Mouse (Mus musculus) v-Abl transformed pro-B cells (cell line): Measurements from ENCODE around the gene Dbi.

ENCODE experiments used
- in situ Hi-C, 2 experiments: fragments of 400-800 bp; cut with MboI; formaldehyde crosslinking; loops; one replicate each; pipeline ENCODE4 v1.15.1; 2025; ENCODE audit not compliant: unreplicated experiment in 2 of 2

Dbi gene

GRCm38 (mm10) chr1:120124839-120125238 lies 4.0 kb upstream of the Dbi start:
- in situ Hi-C loops = loop anchor here in 1 of 2 experiments (25.0 kb wide), 1 partner anchor 1038 kb away; no protein-coding TSS in a partner anchor

GRCm38 (mm10) chr1:120122634-120123383 lies 1.9 kb upstream of the Dbi start:
- in situ Hi-C loops = no loop called here

GRCm38 (mm10) chr1:120121930-120122530 lies 1.2 kb upstream of the Dbi start:
- in situ Hi-C loops = no loop called here

GRCm38 (mm10) chr1:120120141-120120968 lies 523 bp downstream of the Dbi start:
- in situ Hi-C loops = no loop called here

GRCm38 (mm10) chr1:120119389-120119788 lies 1.5 kb downstream of the Dbi start:
- in situ Hi-C loops = no loop called here

- in situ Hi-C loops = no loop called here
Observed at GRCm38 (mm10) chr1:120118854-120119253, 2.0 kb downstream of the Dbi start.

- in situ Hi-C loops = no loop called here
Observed at GRCm38 (mm10) chr1:120116106-120116505, 4.8 kb downstream of the Dbi start.

- in situ Hi-C loops = no loop called here
Observed at GRCm38 (mm10) chr1:120115671-120116081, 5.2 kb downstream of the Dbi start.

GRCm38 (mm10) chr1:120112251-120113187 lies 8.4 kb downstream of the Dbi start:
- in situ Hi-C loops = no loop called here

- in situ Hi-C loops = no loop called here
Observed at GRCm38 (mm10) chr1:120111766-120112165, 9.1 kb downstream of the Dbi start.

GRCm38 (mm10) chr1:120109741-120110432 lies 11.0 kb downstream of the Dbi start:
- in situ Hi-C loops = no loop called here

- in situ Hi-C loops = no loop called here
Observed at GRCm38 (mm10) chr1:120105556-120105959, 15.3 kb downstream of the Dbi start.

GRCm38 (mm10) chr1:120101227-120101609 lies 19.7 kb downstream of the Dbi start:
- in situ Hi-C loops = no loop called here

GRCm38 (mm10) chr1:120100456-120101226 lies 20.2 kb downstream of the Dbi start:
- in situ Hi-C loops = no loop called here

GRCm38 (mm10) chr1:120099483-120099882 lies 21.4 kb downstream of the Dbi start:
- in situ Hi-C loops = loop anchor here (5.0 kb wide), 2 partner anchors 48 to 53 kb away; no protein-coding TSS in a partner anchor

GRCm38 (mm10) chr1:120098327-120098726 lies 22.6 kb downstream of the Dbi start:
- in situ Hi-C loops = loop anchor here (5.0 kb wide), 2 partner anchors 49 to 54 kb away; no protein-coding TSS in a partner anchor

- in situ Hi-C loops = loop anchor here (5.0 kb wide), 3 partner anchors 52 to 63 kb away; no protein-coding TSS in a partner anchor
Observed at GRCm38 (mm10) chr1:120094920-120095319, 26.0 kb downstream of the Dbi start.

- in situ Hi-C loops = loop anchor here in 1 of 2 experiments (5.0 kb wide), 1 partner anchor 61 kb away; no protein-coding TSS in a partner anchor
Observed at GRCm38 (mm10) chr1:120093482-120094134, 27.3 kb downstream of the Dbi start.
